Mouse (Mus musculus) layer of hippocampus, postnatal 36 days (tissue): ENCODE data around the gene Csnk1g2. TPM values are rescaled to one million over a fixed set of nuclear protein-coding genes. Genes with fewer than 3 reads are reported as not detected.

Experiments
- DNase-seq, 2 experiments: peaks; one replicate each; pipeline ENCODE4 v3.0.0; 2022
- microRNA-seq, 2 experiments: library from miRNA; unstranded; fragments of <30 nt; microRNA quantifications; one replicate each; pipeline ENCODE4 v1.2.0; 2021
- total RNA-seq, 2 experiments: library from RNA; stranded (reverse); gene quantifications; 2 replicates each; pipeline ENCODE4 v1.2.3; 2021

Csnk1g2 gene
- total RNA-seq, 2 experiments from 2014 or later: 216 to 241 TPM

- DNase-seq: no peak
These were observed 57.6 kb downstream of the Csnk1g2 start for GRCm38 (mm10) chr10:80680260-80680696.

GRCm38 (mm10) chr10:80682003-80682402 is 59.4 kb downstream of the Csnk1g2 start:
- DNase-seq: no peak

GRCm38 (mm10) chr10:80683647-80684046 is 61.0 kb downstream of the Csnk1g2 start:
- no peak for DNase-seq

- DNase-seq: no peak
These were observed 61.6 kb downstream of the Csnk1g2 start for GRCm38 (mm10) chr10:80684214-80684613.

GRCm38 (mm10) chr10:80684984-80685383 is 62.3 kb downstream of the Csnk1g2 start:
- DNase-seq: no peak

- no peak for DNase-seq
These were observed 64.0 kb downstream of the Csnk1g2 start for GRCm38 (mm10) chr10:80686617-80687016.

GRCm38 (mm10) chr10:80687850-80688249 is 65.2 kb downstream of the Csnk1g2 start:
- peak in 1 of 2 experiments; percentile 50 for DNase-seq

Small RNA genes lying within 50 kb of the gene (microRNA-seq; reads per million reads assigned to microRNA genes)
- 1.5 to 4.8 reads per million in 2 experiments for gene Mir6912

Other genes with a start within 250 kb of the Csnk1g2 start
- 10 to 100 TPM; 18.2 to 18.4 TPM for gene Mex3d, start 235.2 kb upstream of the Csnk1g2 start, total RNA-seq
- gene Mbd3, start 223.3 kb upstream of the Csnk1g2 start, total RNA-seq: 100 to 1,000 TPM; 148 to 156 TPM
- gene Uqcr11, start 216.0 kb upstream of the Csnk1g2 start, total RNA-seq: 100 to 1,000 TPM; 443 to 467 TPM
- 10 to 100 TPM; 30.5 to 30.6 TPM for gene Tcf3, start 189.2 kb upstream of the Csnk1g2 start, total RNA-seq
- gene Onecut3, start 128.0 kb upstream of the Csnk1g2 start, total RNA-seq: under 1 TPM in 1 of 2 experiments, not detected in 1; 0.08 TPM
- under 1 TPM; 0.25 to 0.35 TPM for gene Atp8b3, start 83.7 kb upstream of the Csnk1g2 start, total RNA-seq
- 10 to 100 TPM; 43.9 to 49.3 TPM for gene Rexo1, start 61.3 kb upstream of the Csnk1g2 start, total RNA-seq
- 10 to 100 TPM; 51.7 to 56.8 TPM for gene Klf16, start 45.5 kb upstream of the Csnk1g2 start, total RNA-seq
- 100 to 1,000 TPM; 161 to 176 TPM for gene Abhd17a, start 32.5 kb upstream of the Csnk1g2 start, total RNA-seq
- 10 to 100 TPM; 41.8 to 44.9 TPM for gene Scamp4, start 20.0 kb upstream of the Csnk1g2 start, total RNA-seq
- gene Adat3, start 20.0 kb upstream of the Csnk1g2 start, total RNA-seq: 1 to 10 TPM; 3.8 to 4.5 TPM
- 1 to 10 TPM; 2.6 to 3.1 TPM for gene Gm49322, start 16.8 kb upstream of the Csnk1g2 start, total RNA-seq
- 100 to 1,000 TPM; 102 to 106 TPM for gene Btbd2, start 34.2 kb downstream of the Csnk1g2 start, total RNA-seq
- 10 to 100 TPM; 44.7 to 52.3 TPM for gene Mknk2, start 55.3 kb downstream of the Csnk1g2 start, total RNA-seq
- gene Mob3a, start 79.1 kb downstream of the Csnk1g2 start, total RNA-seq: 10 to 100 TPM; 16.0 to 16.1 TPM
- gene Izumo4, start 79.3 kb downstream of the Csnk1g2 start, total RNA-seq: 10 to 100 TPM; 49.7 to 57.0 TPM
- gene Ap3d1, start 119.4 kb downstream of the Csnk1g2 start, total RNA-seq: 100 to 1,000 TPM; 142 to 147 TPM
- gene Dot1l, start 132.4 kb downstream of the Csnk1g2 start, total RNA-seq: 10 to 100 TPM; 48.6 to 61.9 TPM
- 10 to 100 TPM; 43.8 to 47.1 TPM for gene Sf3a2, start 175.4 kb downstream of the Csnk1g2 start, total RNA-seq
- gene Plekhj1, start 175.8 kb downstream of the Csnk1g2 start, total RNA-seq: 10 to 100 TPM; 73.8 to 74.5 TPM
- 1 to 10 TPM; 3.9 to 4.2 TPM for gene Amh, start 182.4 kb downstream of the Csnk1g2 start, total RNA-seq
- gene Jsrp1, start 190.7 kb downstream of the Csnk1g2 start, total RNA-seq: 1 to 10 TPM; 2.3 to 2.5 TPM
- 100 to 1,000 TPM; 484 to 486 TPM for gene Oaz1, start 203.8 kb downstream of the Csnk1g2 start, total RNA-seq
- 10 to 100 TPM; 40.1 to 47.7 TPM for gene Lingo3, start 221.2 kb downstream of the Csnk1g2 start, total RNA-seq
- 10 to 100 TPM; 40.0 to 47.7 TPM for gene Lsm7, start 232.4 kb downstream of the Csnk1g2 start, total RNA-seq
- 10 to 100 TPM; 56.0 to 67.0 TPM for gene Sppl2b, start 232.4 kb downstream of the Csnk1g2 start, total RNA-seq
- gene Tmprss9, start 249.0 kb downstream of the Csnk1g2 start, total RNA-seq: under 1 TPM; 0.15 to 0.40 TPM